Mouse (Mus musculus) cerebellum, adult 2 months (tissue): ENCODE data around the gene Brd9.

Experiments used
- CTCF ChIP-seq: fragments of 200-500 bp; IDR thresholded peaks from 2 replicates; pipeline ENCODE4 v1.5.1; 2011; ENCODE audit warnings: low read depth, mild to moderate bottlenecking, control low read depth, low read length, moderate library complexity, borderline replicate concordance; ENCODE audit not compliant: insufficient read depth
- POLR2A ChIP-seq: fragments of 200-500 bp; IDR thresholded peaks from 2 replicates; pipeline ENCODE4 v1.6.1; 2011; ENCODE audit warnings: low read length, control low read depth, borderline replicate concordance; ENCODE audit not compliant: insufficient read depth

DNA sequence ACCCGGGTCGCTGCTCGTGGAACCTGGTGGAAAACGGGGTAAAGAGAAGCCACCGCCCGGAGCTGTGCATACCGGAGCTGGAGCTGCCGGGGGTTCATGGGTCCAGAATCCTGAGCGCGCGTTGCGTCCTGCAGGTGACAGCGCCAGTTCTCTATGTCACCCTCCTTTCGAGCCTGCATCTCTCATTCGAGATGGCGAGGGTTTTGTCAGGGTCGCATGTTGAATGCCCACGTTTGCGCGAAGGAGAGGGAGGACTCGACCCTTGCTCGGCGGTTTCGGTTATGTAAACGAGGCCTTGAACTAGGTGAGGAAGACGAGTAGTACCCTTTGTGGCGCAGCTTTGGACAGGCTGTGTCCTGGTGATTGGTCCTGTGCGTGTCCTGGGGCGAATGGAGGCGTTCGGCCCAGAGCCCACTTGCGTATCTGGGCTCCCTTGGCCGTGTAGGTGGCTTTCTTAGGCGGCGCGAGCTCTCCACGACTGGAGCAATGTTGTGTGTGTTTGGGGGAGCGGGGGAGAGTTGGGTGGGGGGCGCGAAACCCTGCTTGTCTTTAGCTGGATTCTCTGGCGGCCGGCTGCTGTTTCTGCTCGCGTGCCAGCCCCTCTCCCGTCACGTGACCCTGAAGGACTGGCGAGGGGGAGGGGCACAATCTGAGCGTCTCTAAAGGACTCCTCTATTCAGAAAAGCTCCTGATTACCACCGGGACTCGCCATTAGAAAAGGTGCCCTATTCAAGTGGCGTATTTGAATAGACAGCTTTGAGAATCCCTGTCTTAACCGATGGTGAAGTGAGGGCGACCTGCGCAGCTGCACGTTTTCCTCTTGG lies 72.4 kb downstream of the Brd9 start:
- TF ChIP-seq CTCF, result no peak
- no peak for TF ChIP-seq POLR2A
